Mouse (Mus musculus) c-Kit-positive CD71-positive TER-119-negative erythroid progenitor cells, embryonic 14.5 days (primary cell): ENCODE measurements around the gene Nr3c2.

Experiments used
- DNase-seq: peaks from one replicate; pipeline ENCODE4 v3.0.0-alpha.2; 2013; ENCODE audit warnings: low read depth

The Nr3c2 gene

GRCm38 (mm10) chr8:77173075-77173657, 273.9 kb downstream of the Nr3c2 start:
- DNase-seq, result no peak

- DNase-seq, result no peak
These were observed 274.5 kb downstream of the Nr3c2 start for GRCm38 (mm10) chr8:77173736-77174135.

GRCm38 (mm10) chr8:77175471-77175870, 276.2 kb downstream of the Nr3c2 start:
- DNase-seq, result no peak

- DNase-seq, result no peak
These were observed 277.1 kb downstream of the Nr3c2 start for GRCm38 (mm10) chr8:77176343-77176742.

GRCm38 (mm10) chr8:77185816-77186215, 286.6 kb downstream of the Nr3c2 start:
- DNase-seq, result no peak

- no peak for DNase-seq
These were observed 287.8 kb downstream of the Nr3c2 start for GRCm38 (mm10) chr8:77186914-77187536.

GRCm38 (mm10) chr8:77187748-77188147, 288.5 kb downstream of the Nr3c2 start:
- no peak for DNase-seq

- no peak for DNase-seq
These were observed 289.1 kb downstream of the Nr3c2 start for GRCm38 (mm10) chr8:77188298-77188697.

- DNase-seq, result no peak
These were observed 290.1 kb downstream of the Nr3c2 start for GRCm38 (mm10) chr8:77189318-77189717.

GRCm38 (mm10) chr8:77190393-77190792, 291.2 kb downstream of the Nr3c2 start:
- DNase-seq, result no peak

GRCm38 (mm10) chr8:77209297-77209696, 310.1 kb downstream of the Nr3c2 start:
- DNase-seq, result no peak

- no peak for DNase-seq
These were observed 314.7 kb downstream of the Nr3c2 start for GRCm38 (mm10) chr8:77213893-77214464.

GRCm38 (mm10) chr8:77214665-77215064, 315.4 kb downstream of the Nr3c2 start:
- DNase-seq, result no peak

GRCm38 (mm10) chr8:77215191-77215590, 315.9 kb downstream of the Nr3c2 start:
- no peak for DNase-seq

- no peak for DNase-seq
These were observed 323.9 kb downstream of the Nr3c2 start for GRCm38 (mm10) chr8:77223123-77223522.

- DNase-seq, result no peak
These were observed 328.5 kb downstream of the Nr3c2 start for GRCm38 (mm10) chr8:77227742-77228141.

GRCm38 (mm10) chr8:77228688-77229087, 329.4 kb downstream of the Nr3c2 start:
- DNase-seq, result no peak

GRCm38 (mm10) chr8:77231211-77231610, 332.0 kb downstream of the Nr3c2 start:
- DNase-seq, result no peak

- DNase-seq, result no peak
These were observed 332.6 kb downstream of the Nr3c2 start for GRCm38 (mm10) chr8:77231834-77232233.

- no peak for DNase-seq
These were observed 333.2 kb downstream of the Nr3c2 start for GRCm38 (mm10) chr8:77232411-77232810.

GRCm38 (mm10) chr8:77236701-77237100, 337.5 kb downstream of the Nr3c2 start:
- DNase-seq, result no peak

- DNase-seq, result no peak
These were observed 340.2 kb downstream of the Nr3c2 start for GRCm38 (mm10) chr8:77239462-77239861.

GRCm38 (mm10) chr8:77241381-77241780, 342.1 kb downstream of the Nr3c2 start:
- no peak for DNase-seq

GRCm38 (mm10) chr8:77250094-77250493, 350.9 kb downstream of the Nr3c2 start:
- no peak for DNase-seq
